Mouse (Mus musculus): ENCODE measurements at regions not wholly inside any gene's neighbourhood (a gene's known extent, or its start where the extent isn't known, plus 50 kb on each side); places are given as distances from the start of the nearest gene placed in this dataset.

DNA sequence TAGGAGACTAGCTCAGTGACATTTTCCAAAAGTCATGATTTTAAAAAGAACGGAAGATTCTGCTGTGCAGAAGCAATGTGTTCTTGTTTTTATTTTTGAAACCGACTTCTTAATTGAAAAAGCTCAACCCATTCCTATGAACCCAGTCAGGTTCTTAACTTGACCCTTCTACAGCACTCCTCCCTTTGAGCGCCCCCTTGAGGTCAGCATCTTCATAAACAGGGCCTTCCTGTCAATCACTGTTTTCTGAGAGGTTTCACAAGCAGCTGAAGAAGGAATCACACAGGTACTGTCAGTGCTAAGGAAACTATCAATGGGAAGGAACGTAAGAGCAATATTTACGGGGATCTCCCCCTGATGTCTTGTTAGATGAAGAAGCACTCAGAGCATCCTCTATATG lies 463.6 kb downstream of the Gja1 start:
- H3K4me3 ChIP-seq (replicated peaks; ENCODE audit: low read length): no peak overlapping the region
- 0 out of 2 replicates have a peak, but pooled peaks cover 3% of the 10 kb centered on the region for H3K9me3 ChIP-seq (ENCODE audit: control insufficient read depth, low read length)
- no peak overlapping the region for H3K9ac ChIP-seq (ENCODE audit: low read depth, low read length, severe bottlenecking)
- peaks cover 20% of the 10 kb centered on the region for H3K4me1 ChIP-seq (ENCODE audit: control insufficient read depth, insufficient read depth, low read length)
- no peak for ATAC-seq (ENCODE audit: low FRiP score, low read depth)
- TF ChIP-seq POLR2A (IDR thresholded peaks at IDR 0.05; ENCODE audit: borderline replicate concordance, extremely low read depth, insufficient read depth, insufficient read length): no peak
- WGBS: 62% methylated on average over 5 of the region's 5 CpGs
- H3K27ac ChIP-seq (replicated peaks; ENCODE audit: low read depth, low read length): no peak overlapping the region
- DNase-seq (ENCODE audit: low spot score): no peak
- H3K27me3 ChIP-seq (ENCODE audit: control insufficient read depth, insufficient read depth, low read length): no peaks in the 10 kb centered on the region
- no peak overlapping the region for H3K4me2 ChIP-seq (replicated peaks; ENCODE audit: low read depth, low read length, severe bottlenecking)
- no peaks in the 10 kb centered on the region for H3K36me3 ChIP-seq (ENCODE audit: control insufficient read depth, insufficient read depth, low read length)

DNA sequence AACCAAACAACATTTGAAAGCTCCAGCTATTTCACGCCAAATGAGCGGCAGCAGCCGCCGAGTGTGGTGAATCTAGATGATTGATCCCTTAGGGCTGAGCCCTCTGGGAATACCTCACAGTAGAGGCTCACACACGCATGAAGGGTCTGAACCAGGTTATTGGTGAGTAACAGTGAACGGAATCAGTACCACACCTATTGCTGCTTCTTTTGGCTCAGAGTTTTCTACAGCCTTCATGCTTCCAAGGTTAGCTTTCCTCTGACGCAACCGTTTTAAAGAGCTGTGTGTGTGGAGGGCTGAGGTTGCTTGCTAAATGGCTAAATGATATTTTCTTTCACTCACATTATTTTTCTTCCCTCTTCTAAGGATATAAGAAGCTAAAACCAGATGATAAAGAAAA lies 464.4 kb downstream of the Gja1 start:
- ATAC-seq (ENCODE audit: low FRiP score, low read depth) (no peak), DNase-seq (ENCODE audit: low spot score) (no peak)
- H3K9me3 ChIP-seq (ENCODE audit: control insufficient read depth, low read length): 0 out of 2 replicates have a peak, but pooled peaks cover 3% of the 10 kb centered on the region
- WGBS: 58% methylated on average over 8 of the region's 8 CpGs
- H3K4me1 ChIP-seq (ENCODE audit: control insufficient read depth, insufficient read depth, low read length): peaks cover 20% of the 10 kb centered on the region
- no peak overlapping the region for H3K4me2 ChIP-seq (replicated peaks; ENCODE audit: low read depth, low read length, severe bottlenecking)
- no peaks in the 10 kb centered on the region for H3K36me3 ChIP-seq (ENCODE audit: control insufficient read depth, insufficient read depth, low read length)
- H3K4me3 ChIP-seq (replicated peaks; ENCODE audit: low read length): no peak overlapping the region
- no peaks in the 10 kb centered on the region for H3K27me3 ChIP-seq (ENCODE audit: control insufficient read depth, insufficient read depth, low read length)
- H3K9ac ChIP-seq (ENCODE audit: low read depth, low read length, severe bottlenecking): no peak overlapping the region
- no peak for TF ChIP-seq POLR2A (IDR thresholded peaks at IDR 0.05; ENCODE audit: borderline replicate concordance, extremely low read depth, insufficient read depth, insufficient read length)
- H3K27ac ChIP-seq (replicated peaks; ENCODE audit: low read depth, low read length): no peak overlapping the region

DNA sequence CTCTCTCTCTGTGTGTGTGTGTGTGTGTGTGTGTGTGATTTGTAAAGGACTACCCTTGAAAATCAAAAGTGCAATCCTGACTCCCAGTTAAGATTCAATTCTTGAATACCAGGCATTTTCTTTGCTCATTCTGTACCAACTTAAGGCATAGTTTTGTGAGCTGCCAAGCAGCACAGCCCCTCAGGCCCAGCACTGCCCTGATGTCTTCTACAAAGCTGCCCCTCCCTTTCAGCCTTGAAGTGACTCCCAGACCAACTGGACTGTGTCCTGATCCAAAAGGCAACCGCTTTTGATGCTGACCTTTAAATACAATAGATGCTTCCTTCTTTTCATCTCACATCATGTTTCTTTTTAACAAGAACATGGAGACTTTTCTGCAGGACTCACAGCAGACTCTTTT lies 464.8 kb downstream of the Gja1 start:
- H3K4me1 ChIP-seq (ENCODE audit: control insufficient read depth, insufficient read depth, low read length): peaks cover 20% of the 10 kb centered on the region
- no peak overlapping the region for H3K9ac ChIP-seq (ENCODE audit: low read depth, low read length, severe bottlenecking)
- WGBS: 66% methylated on average over 1 of the region's 1 CpGs
- H3K4me2 ChIP-seq (replicated peaks; ENCODE audit: low read depth, low read length, severe bottlenecking): no peak overlapping the region
- no peak for TF ChIP-seq POLR2A (IDR thresholded peaks at IDR 0.05; ENCODE audit: borderline replicate concordance, extremely low read depth, insufficient read depth, insufficient read length)
- no peak overlapping the region for H3K27ac ChIP-seq (replicated peaks; ENCODE audit: low read depth, low read length)
- no peak for DNase-seq (ENCODE audit: low spot score)
- H3K9me3 ChIP-seq (ENCODE audit: control insufficient read depth, low read length): 0 out of 2 replicates have a peak, but pooled peaks cover 3% of the 10 kb centered on the region
- H3K4me3 ChIP-seq (replicated peaks; ENCODE audit: low read length): no peak overlapping the region
- no peaks in the 10 kb centered on the region for H3K27me3 ChIP-seq (ENCODE audit: control insufficient read depth, insufficient read depth, low read length)
- no peak for ATAC-seq (ENCODE audit: low FRiP score, low read depth)
- no peaks in the 10 kb centered on the region for H3K36me3 ChIP-seq (ENCODE audit: control insufficient read depth, insufficient read depth, low read length)

DNA sequence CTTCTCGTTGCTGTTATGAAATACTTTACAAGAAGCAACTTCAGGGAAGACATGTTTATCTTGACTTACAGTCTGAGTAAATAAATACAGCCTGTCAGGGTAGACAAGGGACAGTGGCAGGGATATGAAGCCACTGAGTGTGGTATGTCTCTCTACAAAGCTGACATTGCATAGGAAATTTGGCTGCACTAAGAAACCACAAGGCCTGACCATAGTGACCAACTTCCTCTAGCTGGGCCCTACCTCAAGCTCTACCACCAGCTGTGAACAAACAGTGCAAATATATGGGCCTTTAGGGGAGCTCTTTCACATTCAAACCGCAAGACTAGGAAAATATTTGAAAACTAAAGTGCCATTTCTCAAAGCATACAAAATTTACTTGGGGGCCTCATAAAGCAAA lies 475.4 kb downstream of the Gja1 start:
- Histone ChIP-seq H3K27ac (replicated peaks; ENCODE audit: low read depth, low read length) (no peak overlapping the region), H3K4me1 (ENCODE audit: control insufficient read depth, insufficient read depth, low read length) (peaks cover 15% of the 10 kb centered on the region), H3K36me3 (ENCODE audit: control insufficient read depth, insufficient read depth, low read length) (no peaks in the 10 kb centered on the region), H3K9ac (ENCODE audit: low read depth, low read length, severe bottlenecking) (no peak overlapping the region), H3K27me3 (ENCODE audit: control insufficient read depth, insufficient read depth, low read length) (no peaks in the 10 kb centered on the region), H3K4me3 (replicated peaks; ENCODE audit: low read length) (no peak overlapping the region), H3K4me2 (replicated peaks; ENCODE audit: low read depth, low read length, severe bottlenecking) (no peak overlapping the region), H3K9me3 (ENCODE audit: control insufficient read depth, low read length) (no peaks in the 10 kb centered on the region)
- TF ChIP-seq POLR2A (IDR thresholded peaks at IDR 0.05; ENCODE audit: borderline replicate concordance, extremely low read depth, insufficient read depth, insufficient read length): no peak
- 60% methylated on average over 2 of the region's 2 CpGs for WGBS
- no peak for ATAC-seq (ENCODE audit: low FRiP score, low read depth)
- no peak for DNase-seq (ENCODE audit: low spot score)

DNA sequence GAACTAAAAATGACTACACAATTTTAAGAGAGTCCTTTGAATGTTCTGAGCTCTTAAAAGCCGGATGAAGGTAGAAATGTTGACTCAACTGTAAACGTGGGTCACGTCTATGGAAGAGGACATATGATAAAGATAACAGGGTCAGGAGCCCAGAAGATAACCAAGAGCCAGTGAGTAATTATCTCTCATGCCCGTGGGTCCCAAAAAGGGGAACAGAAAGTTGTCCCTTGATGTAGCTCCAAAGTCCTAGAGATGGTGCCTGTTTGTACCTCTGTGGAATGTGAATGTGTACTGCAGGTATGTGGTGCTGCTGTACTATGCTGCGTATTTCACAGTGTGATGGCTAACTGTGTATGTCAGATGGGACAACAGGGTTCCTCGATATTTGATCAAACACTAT lies 479.1 kb downstream of the Gja1 start:
- Histone ChIP-seq H3K4me3 (replicated peaks; ENCODE audit: low read length) (no peak overlapping the region), H3K9ac (ENCODE audit: low read depth, low read length, severe bottlenecking) (no peak overlapping the region), H3K4me2 (replicated peaks; ENCODE audit: low read depth, low read length, severe bottlenecking) (no peak overlapping the region), H3K4me1 (ENCODE audit: control insufficient read depth, insufficient read depth, low read length) (peaks cover 9% of the 10 kb centered on the region), H3K9me3 (ENCODE audit: control insufficient read depth, low read length) (no peaks in the 10 kb centered on the region), H3K27ac (replicated peaks; ENCODE audit: low read depth, low read length) (no peak overlapping the region), H3K36me3 (ENCODE audit: control insufficient read depth, insufficient read depth, low read length) (no peaks in the 10 kb centered on the region), H3K27me3 (ENCODE audit: control insufficient read depth, insufficient read depth, low read length) (no peaks in the 10 kb centered on the region)
- no peak for TF ChIP-seq POLR2A (IDR thresholded peaks at IDR 0.05; ENCODE audit: borderline replicate concordance, extremely low read depth, insufficient read depth, insufficient read length)
- 94% methylated on average over 6 of the region's 6 CpGs for WGBS
- no peak for DNase-seq (ENCODE audit: low spot score)
- no peak for ATAC-seq (ENCODE audit: low FRiP score, low read depth)

DNA sequence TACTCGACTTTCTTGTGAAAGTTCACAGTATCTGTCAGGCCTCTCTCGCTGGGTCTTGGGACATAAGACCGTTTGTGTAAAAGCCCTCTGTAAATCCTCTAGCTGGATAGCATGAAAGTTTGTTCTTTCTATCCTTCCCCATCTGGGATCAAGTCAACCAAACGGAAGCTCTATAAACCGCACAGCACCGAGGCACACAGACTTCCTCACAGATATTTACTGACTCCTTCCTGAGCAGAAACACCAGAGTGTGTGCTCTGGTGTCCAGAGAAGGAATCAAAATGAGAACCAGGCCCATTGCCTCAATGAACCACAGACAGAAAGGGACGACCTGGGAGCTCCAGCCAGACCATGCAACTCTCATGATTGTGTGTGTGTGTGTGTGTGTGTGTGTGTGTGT lies 502.6 kb downstream of the Gja1 start:
- 32% methylated on average over 7 of the region's 7 CpGs for WGBS
- no peaks in the 10 kb centered on the region for H3K27me3 ChIP-seq (ENCODE audit: control insufficient read depth, insufficient read depth, low read length)
- H3K4me1 ChIP-seq (ENCODE audit: control insufficient read depth, insufficient read depth, low read length): peaks cover 9% of the 10 kb centered on the region; the same call in 1 of the 2 replicates
- H3K4me3 ChIP-seq (replicated peaks; ENCODE audit: low read length): no peak overlapping the region
- ATAC-seq (ENCODE audit: low FRiP score, low read depth) (no peak), DNase-seq (ENCODE audit: low spot score) (no peak)
- H3K9ac ChIP-seq (ENCODE audit: low read depth, low read length, severe bottlenecking): no peak overlapping the region
- H3K4me2 ChIP-seq (replicated peaks; ENCODE audit: low read depth, low read length, severe bottlenecking): no peak overlapping the region
- H3K27ac ChIP-seq (replicated peaks; ENCODE audit: low read depth, low read length): no peak overlapping the region
- TF ChIP-seq POLR2A (IDR thresholded peaks at IDR 0.05; ENCODE audit: borderline replicate concordance, extremely low read depth, insufficient read depth, insufficient read length): no peak
- H3K36me3 ChIP-seq (ENCODE audit: control insufficient read depth, insufficient read depth, low read length): no peaks in the 10 kb centered on the region
- H3K9me3 ChIP-seq (ENCODE audit: control insufficient read depth, low read length): no peaks in the 10 kb centered on the region
